Mouse (Mus musculus) T-cell, adult 2 months (primary cell): ENCODE results near the gene Sfta2.
A peak's percentile ranks its signal among the peaks of the same experiment; 100 is the strongest.

ENCODE experiments used
- DNase-seq: peaks from one replicate; pipeline ENCODE4 v3.0.0; 2022; ENCODE audit warnings: low spot score

Gene Sfta2

DNA sequence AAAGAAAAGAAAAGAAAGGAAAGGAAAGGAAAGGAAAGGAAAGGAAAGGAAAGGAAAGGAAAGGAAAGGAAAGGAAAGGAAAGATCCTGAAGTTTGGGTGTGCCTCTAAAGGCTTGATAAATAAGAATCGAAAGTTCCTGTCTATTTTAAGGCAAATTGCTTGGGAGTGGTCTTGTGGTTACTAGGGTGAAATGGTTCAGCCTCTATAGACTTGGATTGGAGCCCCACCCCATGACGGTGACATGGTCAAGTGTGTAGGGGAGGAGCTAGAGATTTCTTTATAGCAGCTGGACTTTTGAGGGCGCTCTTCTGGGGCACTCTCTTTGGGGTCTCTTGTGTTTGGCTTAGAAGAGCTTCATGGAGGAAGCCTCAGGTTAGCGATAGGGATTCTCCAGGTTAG lies 7.6 kb upstream of the Sfta2 start:
- no peak for DNase-seq

GRCm38 (mm10) chr17:35594456-35594855 lies 6.9 kb upstream of the Sfta2 start:
- DNase-seq: no peak

DNA sequence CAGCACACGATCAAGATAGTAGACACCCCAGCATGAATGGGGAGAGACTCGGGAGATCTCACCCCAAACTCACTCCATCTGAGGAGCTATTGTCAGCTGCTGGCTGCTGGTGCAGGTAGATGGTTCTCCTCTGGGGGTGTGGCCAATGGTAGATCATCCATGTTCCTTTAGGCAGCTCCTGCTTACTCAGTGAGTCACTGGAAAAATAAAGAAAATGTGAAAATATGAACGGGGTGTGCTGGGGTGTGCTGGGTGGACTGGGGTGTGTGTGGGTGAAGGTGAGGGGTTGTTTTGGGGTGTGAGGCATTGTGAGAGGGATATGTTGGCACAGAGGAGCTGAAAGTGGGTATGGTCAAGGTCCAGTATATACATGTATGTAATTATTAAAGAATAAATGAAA lies 4.0 kb upstream of the Sfta2 start:
- no peak for DNase-seq

- no peak for DNase-seq
Observed at GRCm38 (mm10) chr17:35601736-35602354, 496 bp downstream of the Sfta2 start.

DNA sequence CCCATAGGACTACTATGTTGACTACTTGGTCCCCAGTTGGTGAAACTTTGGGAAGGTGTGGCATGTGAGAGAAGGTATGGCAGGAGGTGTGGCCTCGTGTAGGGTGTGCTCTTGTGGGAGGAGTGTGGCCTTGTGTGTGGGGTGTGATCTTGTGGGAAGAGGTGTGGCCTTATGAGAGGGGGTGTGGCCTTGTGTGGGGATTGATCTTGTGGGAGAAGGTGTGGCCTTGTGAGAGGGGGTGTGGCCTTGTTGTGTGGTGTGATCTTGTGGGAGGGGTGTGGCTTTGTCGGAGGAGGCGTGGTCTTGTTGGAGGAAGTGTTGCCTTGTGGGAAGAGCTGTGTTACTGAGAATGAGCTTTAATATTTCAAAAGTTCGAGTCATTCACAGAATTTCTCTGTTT lies 15.8 kb downstream of the Sfta2 start:
- no peak for DNase-seq

DNA sequence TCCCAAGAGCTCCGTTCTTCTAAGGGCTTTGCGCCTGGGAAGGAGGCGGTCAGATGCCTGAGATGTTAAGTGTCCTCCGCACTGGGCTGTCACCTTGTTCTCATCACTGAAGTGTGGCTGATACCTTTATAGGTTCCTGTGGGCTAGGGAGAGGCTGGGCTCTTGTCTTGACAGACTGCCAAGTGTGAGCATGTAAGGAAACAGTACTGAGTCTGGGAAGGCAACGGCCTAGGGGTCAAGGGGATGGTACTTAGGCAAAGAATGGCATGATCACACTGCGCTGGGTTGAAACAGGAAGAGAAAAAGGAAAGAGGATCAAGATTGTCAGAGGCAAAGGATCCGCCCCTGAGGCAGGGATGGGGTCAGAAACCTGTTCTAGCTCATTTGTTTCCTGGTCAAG lies 25.2 kb downstream of the Sfta2 start, which contains the start of gene Gm9573:
Gene Gm9573 (minus strand): TSS at position 101 of the 400 bp plus-strand sequence.
- DNase-seq: no peak

DNA sequence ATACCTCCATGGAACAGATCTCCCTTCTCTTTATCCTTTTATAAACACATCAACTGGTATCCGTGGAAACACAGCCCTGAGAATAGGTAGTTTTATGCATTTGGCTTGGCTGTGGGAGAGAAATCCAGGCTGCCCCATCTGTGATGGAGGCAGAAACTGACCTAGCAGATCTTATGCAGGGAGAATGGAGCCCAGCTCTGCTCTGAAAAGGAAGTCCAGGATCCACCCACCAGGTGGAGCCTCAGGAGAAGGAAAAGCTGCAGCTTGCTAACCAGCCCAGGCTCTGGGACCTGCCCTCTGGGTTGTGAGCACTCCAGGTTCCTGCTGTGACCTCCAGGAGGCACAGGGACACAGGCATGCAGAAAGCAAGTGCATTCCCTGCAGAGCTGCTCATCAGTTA lies 32.6 kb downstream of the Sfta2 start:
- no peak for DNase-seq

GRCm38 (mm10) chr17:35635202-35635601 lies 33.9 kb downstream of the Sfta2 start:
- no peak for DNase-seq

DNA sequence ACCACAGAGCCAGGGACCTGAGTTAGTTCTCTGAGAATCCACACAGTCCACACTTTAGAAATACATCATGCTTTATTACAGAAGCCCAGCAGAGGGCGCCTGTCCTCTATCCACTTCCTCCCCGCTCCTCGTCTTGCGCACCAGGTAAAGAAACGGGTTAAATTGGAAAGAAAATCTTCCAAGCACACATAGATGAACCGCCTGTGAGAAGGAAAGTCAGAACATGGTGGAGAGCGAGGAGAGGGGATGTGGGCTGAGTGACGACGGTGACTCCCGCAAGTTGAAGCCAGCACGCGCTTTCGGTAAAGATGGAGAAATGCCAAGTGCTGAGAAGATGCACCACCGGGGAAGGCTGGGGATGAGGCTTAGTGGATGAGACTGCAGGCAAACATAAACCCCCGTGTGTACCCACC lies 34.4 kb downstream of the Sfta2 start:
- DNase-seq: peak; percentile 67

DNA sequence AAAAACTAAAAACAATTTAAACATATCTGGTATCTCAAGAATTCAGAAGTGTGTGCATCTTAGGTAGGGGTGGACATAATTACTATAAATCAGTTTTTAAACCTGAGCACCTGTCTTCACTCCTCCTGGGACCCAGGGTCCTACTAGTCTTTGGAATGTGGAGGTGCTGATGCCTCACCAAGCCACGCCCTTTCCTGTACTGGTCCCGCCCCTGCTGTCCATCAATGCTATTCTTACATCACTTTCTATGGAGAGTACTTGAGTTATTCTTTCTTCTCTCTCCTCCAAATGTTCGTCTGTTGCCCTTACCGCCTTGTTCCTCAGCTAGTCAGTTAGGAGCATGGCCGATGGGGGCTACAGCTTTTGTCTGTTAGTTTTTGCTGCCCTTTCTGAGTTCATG lies 35.0 kb downstream of the Sfta2 start:
- peak; percentile 28 for DNase-seq

- DNase-seq: peak; percentile 48
Observed at GRCm38 (mm10) chr17:35638475-35639190, 37.3 kb downstream of the Sfta2 start.

GRCm38 (mm10) chr17:35639352-35639751 lies 38.0 kb downstream of the Sfta2 start:
- DNase-seq: no peak

GRCm38 (mm10) chr17:35643609-35644236 lies 42.4 kb downstream of the Sfta2 start, which contains the start of gene Mucl3:
TSS of gene Mucl3 (minus strand) at chr17:35643695.
- DNase-seq: no peak

GRCm38 (mm10) chr17:35649429-35649828 lies 48.1 kb downstream of the Sfta2 start:
- no peak for DNase-seq

GRCm38 (mm10) chr17:35653086-35653485 lies 51.7 kb downstream of the Sfta2 start:
- DNase-seq: no peak

- peak; percentile 15 for DNase-seq
Observed at GRCm38 (mm10) chr17:35665957-35666515, 64.7 kb downstream of the Sfta2 start.

GRCm38 (mm10) chr17:35666851-35667256 lies 65.5 kb downstream of the Sfta2 start:
- peak; percentile 15 for DNase-seq

GRCm38 (mm10) chr17:35667334-35668065 lies 66.2 kb downstream of the Sfta2 start, which contains the start of gene Vars2:
TSS of gene Vars2 (minus strand) at chr17:35667592.
- DNase-seq: peak; percentile 96

GRCm38 (mm10) chr17:35669731-35670130 lies 68.4 kb downstream of the Sfta2 start:
- no peak for DNase-seq

- no peak for DNase-seq
Observed at GRCm38 (mm10) chr17:35671846-35672245, 70.5 kb downstream of the Sfta2 start.

GRCm38 (mm10) chr17:35672527-35672926 lies 71.2 kb downstream of the Sfta2 start:
- no peak for DNase-seq

GRCm38 (mm10) chr17:35673416-35674035 lies 72.2 kb downstream of the Sfta2 start, which contains the start of gene Gtf2h4:
TSS of gene Gtf2h4 (minus strand) at chr17:35673739.
- peak; percentile 92 for DNase-seq
